Mouse (Mus musculus) cerebellum, adult 2 months (tissue): Measurements from ENCODE around the gene Krtap15.

Source experiments
- CTCF ChIP-seq: fragments of 200-500 bp; IDR thresholded peaks from 2 replicates; pipeline ENCODE4 v1.5.1; 2011; ENCODE audit warnings: low read depth, mild to moderate bottlenecking, control low read depth, low read length, moderate library complexity, borderline replicate concordance; ENCODE audit not compliant: insufficient read depth
- POLR2A ChIP-seq: fragments of 200-500 bp; IDR thresholded peaks from 2 replicates; pipeline ENCODE4 v1.6.1; 2011; ENCODE audit warnings: low read length, control low read depth, borderline replicate concordance; ENCODE audit not compliant: insufficient read depth

DNA sequence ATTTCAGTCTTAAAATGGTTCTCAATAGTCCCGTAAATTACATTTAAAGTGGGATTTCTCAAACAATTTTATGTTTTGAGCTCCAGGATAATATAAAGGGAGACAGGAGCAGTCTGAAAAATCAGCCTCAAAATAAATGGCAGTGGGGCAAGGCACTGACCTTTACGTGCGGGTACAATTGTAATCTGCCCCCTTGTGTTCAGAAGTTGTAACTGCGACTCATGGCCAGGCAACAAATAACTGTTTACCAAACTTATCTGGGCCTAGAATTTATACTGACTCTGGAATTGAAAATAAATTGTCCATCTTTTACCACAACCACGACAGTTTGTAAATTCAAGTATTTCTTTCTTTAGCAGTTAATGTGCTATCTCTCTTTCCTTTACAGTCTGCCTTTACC, 31.4 kb downstream of the Krtap15 start:
- TF ChIP-seq POLR2A = no peak
- peak; percentile 56 for TF ChIP-seq CTCF
